Mouse (Mus musculus): ENCODE measurements around the gene Gckr.

DNA sequence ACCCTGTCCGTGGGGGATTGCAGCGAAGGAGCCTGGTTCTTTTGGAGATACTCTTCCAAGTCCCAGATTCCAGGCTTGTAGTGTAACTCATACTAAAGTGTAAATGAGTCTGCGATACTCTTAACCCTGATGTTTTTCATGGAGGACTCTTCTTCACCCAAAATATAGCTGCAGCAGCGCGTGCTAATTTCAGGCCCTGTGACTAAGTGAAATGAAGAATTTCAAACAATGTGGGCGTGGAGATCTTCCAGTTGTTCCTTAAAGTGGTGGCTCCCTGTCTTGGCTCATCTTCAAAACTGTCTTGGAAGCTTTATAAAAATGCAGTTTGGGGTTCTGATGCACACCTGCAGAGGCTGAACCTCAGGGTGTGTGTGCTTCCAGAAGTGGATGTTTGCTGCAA is 5.8 kb downstream of the Gckr start:
- TF ChIP-seq ZMIZ1 (IDR thresholded peaks at IDR 0.05; ENCODE audit: low read depth, low read length) (no peak), CTCF (conservative IDR thresholded peaks at IDR 0.05 in 1 of 2, IDR thresholded peaks at IDR 0.05 in 1 of 2; ENCODE audit: low read depth in 2 of 2, low read length in 2 of 2) (no peak), USF1 (IDR thresholded peaks at IDR 0.05; ENCODE audit: low read depth, low read length) (no peak), HCFC1 (IDR thresholded peaks at IDR 0.05; ENCODE audit: low read depth, low read length) (no peak), MAFK (IDR thresholded peaks at IDR 0.05; ENCODE audit: insufficient replicate concordance, low read length) (no peak), CHD1 (IDR thresholded peaks at IDR 0.05; ENCODE audit: low read depth, low read length) (no peak), MAZ (IDR thresholded peaks at IDR 0.05; ENCODE audit: low read depth, low read length) (no peak), E2F4 (IDR thresholded peaks at IDR 0.05; ENCODE audit: insufficient replicate concordance, low read depth, low read length) (no peak), ZNF384 (IDR thresholded peaks at IDR 0.05; ENCODE audit: low read depth, low read length) (no peak), MAX (IDR thresholded peaks at IDR 0.05; ENCODE audit: low read length) (no peak), POLR2A (IDR thresholded peaks at IDR 0.05; ENCODE audit: low read depth, low read length) (no peak)

All from CH12.LX (cell line).